Mouse (Mus musculus): Measurements from ENCODE around the gene Olfr1434.
"Not testable (repeated sequence)": the region's sequence is repeated elsewhere in the genome, so short reads cannot be mapped to it uniquely, and the experiment has no call there.

The Olfr1434 gene

DNA sequence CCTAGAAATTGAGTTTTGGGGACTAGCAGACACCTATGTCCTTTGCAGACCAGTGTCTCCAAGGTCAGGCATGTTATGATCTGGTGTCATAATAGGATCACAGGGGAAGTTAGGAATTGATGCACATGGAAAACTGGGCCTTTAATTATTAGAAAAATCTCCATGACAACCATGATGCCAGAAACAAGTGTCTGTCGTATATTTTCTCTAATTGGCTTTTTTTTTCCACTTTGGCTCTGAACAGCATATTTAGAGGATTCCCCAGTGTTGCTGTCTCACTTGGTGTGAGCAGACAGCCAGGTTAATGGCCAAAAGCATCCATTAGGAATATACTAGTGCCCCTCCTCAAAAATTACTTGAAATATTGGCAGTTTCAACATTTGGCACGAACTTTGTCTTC lies at the start of gene Olfr1434:
TSS of gene Olfr1434 (plus strand) at position 301 of the 400 bp plus-strand sequence.
- in situ Hi-C loops (cut with MboI, MseI), result no loop called here

DNA sequence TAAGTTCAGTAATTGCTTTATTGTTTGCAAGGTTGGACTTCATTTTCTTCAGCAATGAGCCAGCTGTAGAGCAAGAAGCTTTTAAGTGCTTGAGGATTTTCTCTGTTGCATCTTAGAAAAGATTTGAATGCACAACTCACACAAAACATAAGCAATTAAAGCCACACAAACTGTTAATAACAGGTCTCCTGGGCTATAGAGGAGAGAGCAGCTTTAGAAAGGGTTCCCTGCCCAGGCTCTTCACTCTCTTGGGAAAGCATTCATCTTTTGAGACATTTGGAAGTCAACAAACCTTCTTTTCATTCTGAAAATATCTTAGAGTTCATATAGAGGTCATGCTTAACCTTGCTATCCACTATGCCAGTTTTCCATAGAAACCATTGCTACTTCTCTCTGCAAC lies 47.2 kb upstream of the Olfr1434 start, which contains the start of gene Olfr1432:
TSS of gene Olfr1432 (minus strand) at position 101 of the 400 bp plus-strand sequence.
- in situ Hi-C loops (cut with MboI, MseI), result not testable (repeated sequence)

DNA sequence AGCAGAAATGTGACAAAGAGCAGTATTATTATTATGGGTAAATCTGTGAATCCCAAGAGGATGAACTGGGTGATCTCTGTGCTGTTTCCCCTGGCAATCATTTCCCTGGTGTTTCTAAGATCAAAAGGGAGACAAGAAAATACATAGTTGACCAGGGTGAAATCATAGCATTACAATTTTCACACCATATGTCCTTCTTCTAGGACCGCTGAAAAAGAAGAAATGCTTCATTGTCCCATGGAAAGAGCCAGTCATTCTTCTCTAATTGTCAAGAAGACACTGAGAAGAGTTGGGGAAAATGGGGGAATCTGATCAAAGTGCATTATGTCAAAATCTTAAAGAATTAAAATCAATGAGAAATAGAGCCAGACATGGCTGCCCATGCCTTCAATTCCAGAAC lies 38.1 kb upstream of the Olfr1434 start, which contains the start of gene Olfr262:
TSS of gene Olfr262 (minus strand) at position 101 of the 400 bp plus-strand sequence.
- in situ Hi-C loops (cut with MboI, MseI), result loop anchor here in 1 of 2 experiments (10.0 kb wide), 1 partner anchor 63 kb away; no protein-coding TSS in a partner anchor

DNA sequence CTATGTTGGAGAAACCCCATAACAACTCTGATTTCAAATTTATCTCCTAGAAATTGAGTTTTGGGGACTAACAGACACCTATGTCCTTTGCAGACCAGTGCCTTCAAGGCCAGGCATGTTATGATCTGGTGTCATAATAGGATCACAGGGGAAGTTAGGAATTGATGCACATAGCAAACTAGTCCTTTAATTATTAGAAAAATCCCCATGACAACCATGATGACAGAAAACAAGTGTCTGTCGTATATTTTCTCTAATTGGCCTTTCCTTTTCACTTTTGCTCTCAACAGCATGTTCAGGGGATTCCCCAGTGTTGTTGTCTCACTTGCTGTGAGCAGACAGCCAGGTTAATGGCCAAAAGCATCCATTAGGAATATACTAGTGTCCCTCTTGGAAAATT lies 18.9 kb upstream of the Olfr1434 start, which contains the start of gene Olfr235:
TSS of gene Olfr235 (plus strand) at position 301 of the 400 bp plus-strand sequence.
- in situ Hi-C loops (cut with MboI, MseI), result no loop called here

DNA sequence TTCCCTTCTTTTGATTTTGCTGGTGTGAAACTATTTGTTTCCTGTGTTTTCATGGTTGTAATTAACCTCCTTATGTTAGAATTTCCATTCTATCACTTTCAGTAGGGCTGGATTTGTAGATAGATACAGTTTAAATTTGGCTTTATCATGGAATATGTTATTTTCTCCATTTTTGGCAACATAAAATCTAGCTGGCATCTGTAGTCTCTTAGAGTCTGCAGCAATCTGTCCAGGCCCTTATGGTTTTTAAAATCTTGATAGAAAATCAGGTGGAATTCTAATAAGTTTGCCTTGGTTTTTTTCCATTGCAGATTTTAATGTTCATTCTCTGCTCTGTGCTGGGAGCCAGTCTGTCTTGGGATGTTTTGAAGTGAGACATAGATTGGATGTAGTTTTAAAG lies 13.3 kb downstream of the Olfr1434 start:
- in situ Hi-C loops (cut with MboI, MseI), result no loop called here

DNA sequence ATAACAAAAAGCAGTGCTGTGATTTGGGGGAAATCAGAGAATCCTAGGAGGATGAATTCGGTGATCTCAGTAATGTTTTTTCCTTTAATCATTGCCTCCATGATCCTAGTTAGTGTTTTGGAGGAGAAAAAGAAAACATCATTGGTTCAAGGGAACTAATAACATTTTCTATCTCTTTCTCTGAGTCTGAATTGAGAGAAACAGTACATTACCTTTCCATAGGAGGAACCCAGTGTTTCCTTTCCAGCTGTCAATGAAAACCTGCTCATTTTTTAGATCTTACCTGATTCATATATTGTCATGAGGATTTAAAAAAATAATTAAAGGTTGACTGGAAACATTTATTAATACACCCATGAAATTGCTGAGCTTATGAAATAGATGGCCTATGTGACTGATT lies 19.4 kb downstream of the Olfr1434 start, which contains the start of gene Olfr1436:
TSS of gene Olfr1436 (minus strand) at position 101 of the 400 bp plus-strand sequence.
- in situ Hi-C loops (cut with MboI, MseI), result not testable (repeated sequence)

DNA sequence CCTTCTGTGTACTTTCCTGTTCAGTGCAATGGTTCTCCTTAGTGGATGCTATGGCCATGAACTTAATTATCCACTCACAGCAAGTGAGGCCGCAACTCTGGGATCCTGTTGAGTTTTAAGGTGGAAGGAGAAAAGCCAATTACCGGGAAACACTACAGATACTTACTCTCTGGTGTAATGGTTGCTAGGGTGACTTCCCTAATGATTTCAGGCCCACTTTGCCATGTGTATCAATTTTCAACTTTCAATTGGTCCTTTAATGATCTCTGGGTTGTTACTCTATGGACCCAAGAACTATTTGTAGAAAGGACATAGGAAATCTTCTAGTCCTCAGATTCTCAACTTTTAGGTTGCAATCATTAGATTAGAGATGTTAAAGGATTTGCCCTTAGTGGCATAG lies 45.3 kb downstream of the Olfr1434 start, which contains the start of gene Olfr1437:
TSS of gene Olfr1437 (minus strand) at position 101 of the 400 bp plus-strand sequence.
- in situ Hi-C loops (cut with MboI, MseI), result no loop called here
